Comparison of ENCODE assay signal across 12 mouse cellular contexts in the genomic region with DNA sequence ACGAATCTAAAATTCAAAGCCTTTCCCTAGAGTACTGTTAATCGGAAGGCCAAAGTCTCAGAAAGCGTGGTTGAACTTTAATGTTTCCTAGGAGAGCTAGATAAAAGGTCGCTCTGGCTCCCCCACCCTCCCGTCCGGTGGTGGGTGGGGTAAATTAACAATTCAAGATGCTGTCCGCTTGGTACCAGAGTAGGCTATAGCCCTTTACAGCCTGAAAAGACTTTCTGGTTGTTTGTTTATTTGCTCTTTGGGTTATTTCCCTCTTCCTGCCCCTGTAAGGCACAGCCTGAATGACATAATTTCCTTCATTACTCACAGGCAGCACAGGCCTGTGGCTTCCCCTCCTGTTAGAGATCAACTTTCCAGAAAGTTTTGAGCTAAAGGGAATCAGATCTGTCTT. TPM values are rescaled to one million over a fixed set of nuclear protein-coding genes. Genes with fewer than 3 reads are reported as not detected.
DNase-seq lines count a peak whose midpoint lies in the region; ATAC-seq and TF ChIP-seq lines count a peak whose summit lies in the region.
"Had no signal": no experiment of that assay in that cellular context is flagged by ENCODE, and none has a peak within 500 bp of the region (broad histone marks: within the 10 kb centered on the region; RNA-seq: fewer than 3 reads in every experiment).

No protein-coding gene starts in this region.

- H3K27me3 ChIP-seq in lung, embryonic 14.5 days (ENCODE audit: insufficient read depth, low read length), result no peaks in the 10 kb centered on the region
- no peaks in the 10 kb centered on the region for H3K27me3 ChIP-seq in heart, postnatal 0 days (ENCODE audit: control insufficient read depth, insufficient read depth, low read length)
- no peaks in the 10 kb centered on the region for H3K27me3 ChIP-seq in stomach, postnatal 0 days (ENCODE audit: control insufficient read depth, insufficient read depth, low read length)

- no peaks in the 10 kb centered on the region for H3K36me3 ChIP-seq in lung, embryonic 14.5 days (ENCODE audit: insufficient read depth)
- no peaks in the 10 kb centered on the region for H3K36me3 ChIP-seq in heart, postnatal 0 days (replicated peaks; ENCODE audit: control insufficient read depth, insufficient read depth, low read length)
- H3K36me3 ChIP-seq in stomach, postnatal 0 days (ENCODE audit: control insufficient read depth, insufficient read depth, low read length), result no peaks in the 10 kb centered on the region
- H3K36me3 ChIP-seq: midbrain, embryonic 10.5 days had no signal

- 0 out of 2 replicates have a peak, but pooled peaks have one; percentile 21 for ATAC-seq in lung, embryonic 14.5 days (ENCODE audit: insufficient read depth)
- ATAC-seq in heart, postnatal 0 days (ENCODE audit: insufficient read depth, low read depth), result peak; percentile 79
- peak; percentile 38; the same call in 1 of the 2 replicates for ATAC-seq in stomach, postnatal 0 days (ENCODE audit: low FRiP score, low TSS enrichment)
- no peak for ATAC-seq in erythroblast, adult 5-6 weeks (replicated peaks; ENCODE audit: low FRiP score, poor library complexity, severe bottlenecking)

- H3K9me3 ChIP-seq in lung, embryonic 14.5 days (ENCODE audit: low read depth, low read length), result no peaks in the 10 kb centered on the region
- H3K9me3 ChIP-seq in heart, postnatal 0 days (replicated peaks; ENCODE audit: control insufficient read depth, low read length), result no peaks in the 10 kb centered on the region
- H3K9me3 ChIP-seq in stomach, postnatal 0 days (ENCODE audit: control insufficient read depth, low read length), result no peaks in the 10 kb centered on the region
- H3K9me3 ChIP-seq: midbrain, embryonic 10.5 days had no signal

- peak; percentile 27 for DNase-seq in lung, embryonic 14.5 days
- no peak for DNase-seq in lung, adult 2 months
- DNase-seq in heart, postnatal 0 days (ENCODE audit: low spot score), result peak; percentile 42
- DNase-seq in kidney, postnatal 25 days, result peak; percentile 53 to 81
- no peak for DNase-seq in stomach, postnatal 0 days (ENCODE audit: low spot score)
- no peak for DNase-seq in gastrocnemius, adult 8-10 months (ENCODE audit: low spot score in 2 of 2)
- DNase-seq in urinary bladder, postnatal 36 days (ENCODE audit: low spot score in 2 of 2), result no peak
- DNase-seq: cerebellum, postnatal 10 days; right cerebral cortex, postnatal 25 days had no signal

- no peaks in the 10 kb centered on the region for H3K4me1 ChIP-seq in lung, embryonic 14.5 days (ENCODE audit: insufficient read depth)
- H3K4me1 ChIP-seq in lung, adult 2 months (ENCODE audit: control insufficient read depth, insufficient read depth, low read length), result peaks cover 3% of the 10 kb centered on the region
- H3K4me1 ChIP-seq in heart, postnatal 0 days (ENCODE audit: control insufficient read depth, insufficient read depth), result no peaks in the 10 kb centered on the region
- H3K4me1 ChIP-seq in stomach, postnatal 0 days (replicated peaks; ENCODE audit: control insufficient read depth, insufficient read depth), result no peaks in the 10 kb centered on the region
- H3K4me1 ChIP-seq: midbrain, embryonic 10.5 days had no signal

- no peak for TF ChIP-seq POLR2A in lung, adult 2 months (IDR thresholded peaks at IDR 0.05; ENCODE audit: borderline replicate concordance, extremely low read depth, low read depth, low read length)

- no peak overlapping the region for H3K9ac ChIP-seq in lung, embryonic 14.5 days
- no peak overlapping the region for H3K9ac ChIP-seq in heart, postnatal 0 days (replicated peaks; ENCODE audit: low read depth, low read length)
- H3K9ac ChIP-seq in stomach, postnatal 0 days (ENCODE audit: low read length), result no peak overlapping the region
- H3K9ac ChIP-seq: hindbrain, embryonic 14.5 days had no signal

- WGBS in lung, embryonic 14.5 days, result 52% methylated on average over 7 of the region's 7 CpGs
- 42% methylated on average over 7 of the region's 7 CpGs for WGBS in lung, adult 2 months
- 49% methylated on average over 7 of the region's 7 CpGs for WGBS in heart, postnatal 0 days
- 47% methylated on average over 7 of the region's 7 CpGs for WGBS in stomach, postnatal 0 days

- TF ChIP-seq CTCF in lung, embryonic 14.5 days (IDR thresholded peaks at IDR 0.05; ENCODE audit: low read depth), result no peak
- no peak for TF ChIP-seq CTCF in lung, adult 2 months (IDR thresholded peaks at IDR 0.05; ENCODE audit: insufficient read depth, low read length)
- TF ChIP-seq CTCF in heart, postnatal 0 days (IDR thresholded peaks at IDR 0.05; ENCODE audit: low read depth), result no peak
- no peak for TF ChIP-seq CTCF in stomach, postnatal 0 days (IDR thresholded peaks at IDR 0.05; ENCODE audit: low read depth)

- H3K27ac ChIP-seq in lung, embryonic 14.5 days (ENCODE audit: low read depth), result 0 out of 2 replicates have a peak overlapping the region, but pooled peaks have one; percentile 2
- peak overlapping the region; percentile 66 for H3K27ac ChIP-seq in heart, postnatal 0 days (ENCODE audit: low read depth)
- H3K27ac ChIP-seq in stomach, postnatal 0 days (replicated peaks), result no peak overlapping the region
- H3K27ac ChIP-seq: hindbrain, embryonic 14.5 days; midbrain, embryonic 10.5 days had no signal

- H3K4me2 ChIP-seq in lung, embryonic 14.5 days, result no peak overlapping the region
- H3K4me2 ChIP-seq in heart, postnatal 0 days (ENCODE audit: low read depth, low read length), result no peak overlapping the region
- H3K4me2 ChIP-seq in stomach, postnatal 0 days (replicated peaks; ENCODE audit: low read depth), result no peak overlapping the region
- H3K4me2 ChIP-seq: hindbrain, embryonic 14.5 days had no signal

- TF ChIP-seq EP300 in heart, postnatal 0 days (IDR thresholded peaks at IDR 0.05; ENCODE audit: low read depth), result 0 out of 2 replicates have a peak, but pooled peaks have one; percentile 39
- TF ChIP-seq EP300 in stomach, postnatal 0 days (optimal IDR thresholded peaks at IDR 0.05), result no peak

- no peak overlapping the region for H3K4me3 ChIP-seq in lung, embryonic 14.5 days (ENCODE audit: low read depth, low read length)
- no peak overlapping the region for H3K4me3 ChIP-seq in lung, adult 2 months (replicated peaks; ENCODE audit: extremely low read depth, low read depth, low read length)
- no peak overlapping the region for H3K4me3 ChIP-seq in heart, postnatal 0 days (ENCODE audit: low read depth, low read length)
- H3K4me3 ChIP-seq in stomach, postnatal 0 days (ENCODE audit: low read depth, low read length), result no peak overlapping the region
- H3K4me3 ChIP-seq: midbrain, embryonic 10.5 days had no signal

RNA-seq across cellular contexts. Expression of gene Swap70, which starts 31.6 kb away (rescaled TPM):
- polyA plus RNA-seq in lung, embryonic 14.5 days (2014; fragmentation: Nextera tagmentation; extraction: Ambion mirVana), result 33.0 and 35.4 TPM in 2 replicates
- polyA plus RNA-seq in lung, adult 2 months (2012; rRNA removed), result 38.2 and 39.7 TPM in 2 replicates
- 16.5 and 16.9 TPM in 2 replicates for total RNA-seq in heart, postnatal 0 days (2014; rRNA removed; ENCODE audit: low replicate concordance)
- polyA plus RNA-seq in heart, postnatal 0 days (2015; fragmentation: Nextera tagmentation; extraction: Ambion mirVana), result 11.8 and 12.9 TPM in 2 replicates
- polyA plus RNA-seq in stomach, postnatal 0 days (2015; fragmentation: Nextera tagmentation; extraction: Ambion mirVana), result 10.7 and 10.8 TPM in 2 replicates
- 1 to 10 TPM; 4.5 to 6.0 (median 5.4) TPM for total RNA-seq in gastrocnemius, adult 8-10 months (2022)
- 3.1 and 5.6 TPM in 2 replicates for total RNA-seq in erythroblast, adult 5-6 weeks (2015; ENCODE audit: low replicate concordance)
- total RNA-seq in erythroblast, adult 5-6 weeks (2017; ENCODE audit: low replicate concordance), result 5.3 and 11.2 TPM in 2 replicates

Comparison
In these comparisons a context has a peak if more than half of its experiments do, and no peak if none do; other contexts are left out.
1. DNase-seq: peak in lung, embryonic 14.5 days (single experiment), heart, postnatal 0 days (single experiment) and kidney, postnatal 25 days (2 of 2); none in lung, adult 2 months (single experiment), stomach, postnatal 0 days (single experiment), gastrocnemius, adult 8-10 months (0 of 2) and urinary bladder, postnatal 36 days (0 of 2).